ENCODE assay signal across 10 mouse cellular contexts in the genomic region with DNA sequence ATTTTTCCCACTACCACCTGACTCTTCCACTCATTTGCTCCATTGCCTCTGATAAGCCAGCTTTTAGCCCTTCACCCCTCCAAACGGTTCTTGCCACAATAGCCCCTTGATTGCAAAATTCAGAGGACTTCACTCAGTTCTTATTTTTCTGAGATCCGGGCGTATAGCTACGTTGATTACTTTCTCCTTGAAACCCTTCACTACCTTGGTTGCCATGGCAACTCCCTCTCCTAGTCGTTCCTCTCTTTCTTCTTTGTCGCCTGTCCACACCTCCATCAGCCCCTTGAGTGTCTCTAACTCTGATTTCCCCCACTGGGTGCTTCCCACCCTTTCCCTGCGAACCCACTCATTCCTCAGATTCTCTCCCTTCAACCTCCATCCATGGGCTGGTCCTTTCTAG. TPM values are rescaled to one million over a fixed set of nuclear protein-coding genes. Genes with fewer than 3 reads are reported as not detected.
A peak's percentile ranks its signal among the peaks of the same experiment; 100 is the strongest.
DNase-seq lines count a peak whose midpoint lies in the region; ATAC-seq lines count a peak whose summit lies in the region.
"Had no signal": no experiment of that assay in that cellular context is flagged by ENCODE, and none has a peak within 500 bp of the region (broad histone marks: within the 10 kb centered on the region; RNA-seq: fewer than 3 reads in every experiment).

No protein-coding gene starts in this region.

- no peaks in the 10 kb centered on the region for H3K9me3 ChIP-seq in embryonic facial prominence, embryonic 10.5 days
- H3K9me3 ChIP-seq in hindbrain, embryonic 12.5 days (replicated peaks): no peaks in the 10 kb centered on the region
- no peaks in the 10 kb centered on the region for H3K9me3 ChIP-seq in neural tube, embryonic 14.5 days (ENCODE audit: control insufficient read depth, low read length)

- peak overlapping the region; percentile 70 for H3K27ac ChIP-seq in embryonic facial prominence, embryonic 10.5 days (replicated peaks)
- H3K27ac ChIP-seq in hindbrain, embryonic 12.5 days: peak overlapping the region; percentile 73
- peak overlapping the region; percentile 70 for H3K27ac ChIP-seq in neural tube, embryonic 14.5 days (ENCODE audit: low read depth, low read length)

- 34% methylated on average over 7 of the region's 7 CpGs for WGBS in embryonic facial prominence, embryonic 10.5 days
- WGBS in hindbrain, embryonic 12.5 days: 20% methylated on average over 7 of the region's 7 CpGs
- 27% methylated on average over 7 of the region's 7 CpGs for WGBS in neural tube, embryonic 14.5 days

- H3K36me3 ChIP-seq in embryonic facial prominence, embryonic 10.5 days (replicated peaks): peaks cover 4% of the 10 kb centered on the region; the same call in 1 of the 2 replicates
- H3K36me3 ChIP-seq in hindbrain, embryonic 12.5 days: no peaks in the 10 kb centered on the region
- no peaks in the 10 kb centered on the region for H3K36me3 ChIP-seq in neural tube, embryonic 14.5 days (ENCODE audit: control insufficient read depth, insufficient read depth, low read length)

- H3K4me3 ChIP-seq in embryonic facial prominence, embryonic 10.5 days: 0 out of 2 replicates have a peak overlapping the region, but pooled peaks have one; percentile 16
- H3K4me3 ChIP-seq in hindbrain, embryonic 12.5 days: no peak overlapping the region
- H3K4me3 ChIP-seq in neural tube, embryonic 14.5 days (ENCODE audit: low read depth, low read length): no peak overlapping the region
- H3K4me3 ChIP-seq: erythroblast, embryonic 14.5 days had no signal

- no peak overlapping the region for H3K9ac ChIP-seq in hindbrain, embryonic 12.5 days
- H3K9ac ChIP-seq in neural tube, embryonic 14.5 days (replicated peaks; ENCODE audit: low read depth, low read length): no peak overlapping the region
- H3K9ac ChIP-seq: liver, postnatal 0 days had no signal

- peak; percentile 24 for DNase-seq in lung, postnatal 14 days
- no peak for DNase-seq in lung, postnatal 36 days
- peak; percentile 45 for DNase-seq in embryonic facial prominence, embryonic 10.5 days (ENCODE audit: low spot score)
- no peak for DNase-seq in B cell, adult 2 months
- no peak for DNase-seq in Muller cell, postnatal 12 days (ENCODE audit: inconsistent ontology term)
- DNase-seq: kidney, postnatal 10 days had no signal

- no peak for ATAC-seq in hindbrain, embryonic 12.5 days (ENCODE audit: low FRiP score)
- ATAC-seq in neural tube, embryonic 14.5 days (ENCODE audit: low read depth): peak; percentile 36; the same call in 1 of the 2 replicates

- peaks cover 17% of the 10 kb centered on the region for H3K27me3 ChIP-seq in embryonic facial prominence, embryonic 10.5 days (replicated peaks; ENCODE audit: low read depth, poor library complexity, severe bottlenecking)
- H3K27me3 ChIP-seq in hindbrain, embryonic 12.5 days: peaks cover 4% of the 10 kb centered on the region; the same call in 1 of the 2 replicates
- no peaks in the 10 kb centered on the region for H3K27me3 ChIP-seq in neural tube, embryonic 14.5 days (ENCODE audit: control insufficient read depth, insufficient read depth, low read length)

- H3K4me2 ChIP-seq in hindbrain, embryonic 12.5 days (replicated peaks): no peak overlapping the region
- H3K4me2 ChIP-seq in neural tube, embryonic 14.5 days (ENCODE audit: low read depth, low read length): no peak overlapping the region

- peaks cover 92% of the 10 kb centered on the region for H3K4me1 ChIP-seq in embryonic facial prominence, embryonic 10.5 days
- peaks cover 53% of the 10 kb centered on the region for H3K4me1 ChIP-seq in hindbrain, embryonic 12.5 days
- H3K4me1 ChIP-seq in neural tube, embryonic 14.5 days (ENCODE audit: control insufficient read depth, insufficient read depth, low read length): peaks cover 26% of the 10 kb centered on the region

RNA-seq across cellular contexts. Expression of gene Nnat, which starts 22.8 kb away (rescaled TPM):
- polyA plus RNA-seq in embryonic facial prominence, embryonic 10.5 days (2016; fragmentation: Nextera tagmentation; extraction: Ambion mirVana): 2,080 and 2,294 TPM in 2 replicates
- polyA plus RNA-seq in hindbrain, embryonic 12.5 days (2016; fragmentation: Nextera tagmentation; extraction: Ambion mirVana): 3,841 and 3,900 TPM in 2 replicates
- polyA plus RNA-seq in neural tube, embryonic 14.5 days (2014; fragmentation: Nextera tagmentation; extraction: Ambion mirVana): 2,798 and 3,566 TPM in 2 replicates

RNA-seq across cellular contexts. Expression of gene Blcap, which starts 34.0 kb away (rescaled TPM):
- polyA plus RNA-seq in embryonic facial prominence, embryonic 10.5 days (2016; fragmentation: Nextera tagmentation; extraction: Ambion mirVana): 82.1 and 82.3 TPM in 2 replicates
- 139 and 140 TPM in 2 replicates for polyA plus RNA-seq in hindbrain, embryonic 12.5 days (2016; fragmentation: Nextera tagmentation; extraction: Ambion mirVana)
- polyA plus RNA-seq in neural tube, embryonic 14.5 days (2014; fragmentation: Nextera tagmentation; extraction: Ambion mirVana): 244 and 299 TPM in 2 replicates

Comparison
In these comparisons a context has a peak if more than half of its experiments do, and no peak if none do; other contexts are left out.
1. DNase-seq: peak in lung, postnatal 14 days (single experiment) and embryonic facial prominence, embryonic 10.5 days (single experiment); none in lung, postnatal 36 days (single experiment), B cell, adult 2 months (0 of 2) and Muller cell, postnatal 12 days (single experiment).
2. Peak in every context shown above with its lines, with median percentiles within 50 percentile points of each other: H3K27ac ChIP-seq.